Mouse (Mus musculus): Measurements from ENCODE around the gene Ppil1.

DNA sequence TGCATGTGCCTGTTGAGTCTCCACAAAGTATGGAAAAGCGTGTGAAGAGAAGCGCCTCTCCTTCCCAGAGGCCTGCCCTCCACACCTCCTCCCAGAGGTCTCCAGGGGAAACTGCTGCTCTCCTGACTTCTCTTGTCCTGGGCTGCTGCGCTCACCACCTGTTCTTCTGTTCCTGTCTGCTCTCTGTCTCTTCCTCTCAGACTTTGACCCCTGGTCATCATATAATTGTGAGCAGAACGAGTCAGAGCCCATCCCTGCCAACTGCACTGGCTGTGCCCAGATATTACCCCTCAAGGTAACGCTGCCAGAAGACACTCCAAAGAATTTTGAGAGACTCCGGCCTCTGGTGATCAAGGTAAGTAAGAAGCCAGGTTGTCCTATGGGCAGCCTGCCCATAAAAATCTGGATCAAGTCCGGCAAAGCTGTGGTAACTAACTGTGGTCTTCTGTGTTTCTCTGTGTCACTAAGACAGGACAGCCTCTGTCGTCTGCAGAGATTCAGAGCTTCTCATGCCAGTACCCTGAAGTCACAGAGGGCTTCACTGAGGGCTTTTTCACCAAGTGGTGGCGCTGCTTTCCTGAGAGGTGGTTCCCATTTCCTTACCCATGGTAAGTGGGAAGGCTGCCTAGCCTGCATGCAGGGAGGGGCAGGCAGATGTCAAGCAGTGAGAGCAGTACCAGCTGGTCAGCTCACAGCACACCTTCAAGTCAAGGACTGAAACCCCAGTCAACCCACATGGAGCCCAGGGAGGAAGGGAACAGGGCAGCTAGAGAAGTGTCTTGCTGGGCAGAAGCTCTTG, 30.0 kb upstream of the Ppil1 start:
- no peak for TF ChIP-seq GATA1 (IDR thresholded peaks at IDR 0.05; ENCODE audit: low read length)
- no peak for TF ChIP-seq TAL1 (IDR thresholded peaks at IDR 0.05; ENCODE audit: low read length)
